Mouse (Mus musculus) kidney, postnatal 14 days (tissue): ENCODE measurements around the gene Tldc1.

ENCODE experiments used
- DNase-seq: peaks from one replicate; pipeline ENCODE4 v3.0.0; 2022; ENCODE audit warnings: mixed read lengths

The Tldc1 gene

DNA sequence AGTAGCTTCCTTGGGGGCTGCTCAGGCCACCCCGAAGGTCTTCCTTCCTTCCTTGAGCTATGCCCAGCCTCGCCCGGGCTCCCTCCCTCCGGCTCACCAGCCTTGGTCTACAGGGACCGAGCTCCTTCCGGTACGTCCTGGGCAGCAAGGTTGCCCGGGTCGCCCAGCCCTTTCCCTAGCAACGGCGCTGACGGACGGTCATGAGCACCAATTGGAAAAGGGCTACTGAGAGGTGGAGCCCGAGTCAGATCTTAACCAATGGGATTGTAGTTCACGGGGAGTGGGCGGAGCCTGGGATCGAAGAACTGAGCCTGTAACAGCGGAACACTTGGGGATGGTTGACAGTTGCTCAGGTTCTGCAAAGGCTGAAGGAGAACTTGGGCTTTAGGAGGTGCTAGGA, at the start of gene Tldc1:
Tldc1 (minus strand) TSS at position 154 of the 400 bp plus-strand sequence.
- peak; percentile 99 for DNase-seq

DNA sequence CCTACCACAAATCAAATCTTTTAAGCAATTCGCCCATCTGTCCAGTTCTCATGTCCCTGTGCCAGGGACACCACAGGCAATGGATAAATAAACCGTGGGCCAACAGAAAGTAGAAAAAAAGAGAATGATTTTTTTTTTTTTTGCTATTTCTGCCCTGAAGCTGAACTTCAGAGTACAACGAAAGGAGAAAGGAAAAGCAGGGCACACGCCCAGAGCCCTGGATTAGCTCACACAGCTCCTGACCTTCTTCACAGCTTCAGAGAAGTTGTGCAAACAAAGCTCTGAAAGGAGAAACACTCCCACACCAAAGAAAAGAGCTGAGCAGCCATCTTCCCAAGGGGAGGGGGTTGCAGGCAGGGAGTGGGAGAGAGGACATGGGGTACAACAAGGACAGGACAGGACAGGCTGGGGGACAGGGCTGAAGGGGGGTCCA, 49.5 kb upstream of the Tldc1 start:
- no peak for DNase-seq

DNA sequence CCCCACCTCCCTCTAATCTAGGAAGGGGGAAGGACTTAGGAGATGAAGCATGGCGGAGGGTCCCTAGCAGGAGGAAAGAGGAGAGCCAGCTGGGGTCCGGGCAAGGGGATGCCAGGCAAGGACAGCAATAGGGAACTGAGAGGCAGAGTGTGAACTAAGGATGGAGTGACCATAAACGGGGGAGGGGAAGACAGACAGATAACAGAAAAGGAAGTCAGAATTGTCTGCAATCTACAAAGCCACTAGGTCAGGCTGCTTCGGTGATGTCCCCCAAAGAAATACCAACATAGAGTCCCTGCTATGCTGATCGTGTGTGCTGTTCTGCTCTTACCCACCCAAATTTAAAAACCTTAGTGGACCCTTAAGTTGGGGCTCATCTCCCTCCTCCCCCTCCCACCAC, 48.8 kb upstream of the Tldc1 start:
- DNase-seq: no peak

DNA sequence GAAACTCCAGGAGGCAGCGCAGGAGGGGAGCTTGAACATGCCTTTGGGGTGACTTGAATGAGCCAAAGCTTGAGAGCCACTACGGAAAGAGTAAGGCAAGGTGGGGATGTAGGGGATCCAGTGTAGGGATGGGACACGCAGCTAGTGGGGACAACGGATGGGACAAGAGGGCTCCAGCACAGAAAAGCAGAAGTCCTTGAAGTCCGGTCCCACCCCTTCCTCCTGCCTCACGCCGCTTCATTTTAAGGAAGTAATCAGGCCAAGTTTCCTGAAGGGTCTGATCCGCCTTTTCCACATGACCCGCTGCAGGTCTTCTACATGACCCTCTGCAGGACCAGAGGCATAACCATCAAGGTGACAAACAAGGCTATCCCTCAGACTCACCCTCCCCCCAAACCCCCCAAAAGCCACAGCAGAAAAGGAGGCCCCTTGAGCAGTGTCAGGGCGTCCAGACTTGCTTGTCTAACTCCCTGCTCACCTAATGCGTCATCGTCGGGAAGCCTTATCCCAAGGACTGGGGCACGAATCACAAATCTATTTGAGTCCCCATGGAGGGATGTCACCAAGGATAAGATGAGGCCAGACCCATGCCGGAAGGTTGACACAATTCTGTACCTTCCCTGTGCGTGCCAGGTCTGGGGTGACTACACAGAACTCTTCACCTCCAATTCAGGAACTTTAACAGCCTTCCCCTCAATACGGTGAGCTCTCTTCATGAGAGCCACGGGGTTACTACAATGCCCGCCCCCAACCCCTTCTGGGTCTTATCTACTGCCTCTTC, 47.9 kb upstream of the Tldc1 start:
- DNase-seq: no peak

DNA sequence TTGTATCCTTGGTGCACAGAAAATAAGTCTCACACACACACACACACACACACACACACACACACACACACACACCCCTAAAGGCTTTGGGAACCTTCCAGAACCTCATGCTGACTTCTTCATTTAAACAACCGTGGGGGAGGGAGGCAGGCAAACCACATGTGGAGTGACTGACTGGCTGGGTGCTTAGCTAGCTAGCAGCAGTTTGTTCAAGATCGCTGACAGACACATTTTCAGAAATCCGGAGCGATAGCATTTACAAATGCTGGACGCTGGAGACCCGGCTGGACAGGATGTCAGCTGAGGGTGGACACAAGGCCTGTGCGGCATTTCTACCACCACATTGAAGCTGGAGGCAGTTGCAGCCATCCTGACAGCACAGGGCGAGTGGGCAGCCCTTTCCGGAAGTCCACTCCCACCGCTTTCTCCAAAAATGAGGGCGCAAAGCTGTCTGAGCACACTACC, 46.6 kb upstream of the Tldc1 start:
- DNase-seq: peak; percentile 74

DNA sequence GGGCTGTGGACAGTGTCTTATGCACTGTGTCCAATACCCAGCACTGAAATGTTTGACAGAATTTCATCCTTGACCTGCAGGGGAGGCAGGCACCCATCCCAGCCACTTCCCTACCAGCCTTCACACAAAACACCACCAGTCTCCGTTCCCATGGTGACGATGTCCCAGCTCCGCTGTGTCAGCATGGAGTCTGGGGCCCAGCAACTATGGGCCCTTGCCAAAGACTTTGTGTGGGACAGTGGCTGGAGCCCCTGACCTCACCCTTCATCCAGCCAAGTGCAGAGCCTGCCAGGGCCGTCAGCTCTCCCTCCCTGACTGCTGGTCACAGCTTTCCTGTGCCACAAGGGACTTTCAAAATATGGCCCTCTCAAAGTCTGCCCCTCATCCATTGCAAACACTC, 45.9 kb upstream of the Tldc1 start:
- peak; percentile 64 for DNase-seq

DNA sequence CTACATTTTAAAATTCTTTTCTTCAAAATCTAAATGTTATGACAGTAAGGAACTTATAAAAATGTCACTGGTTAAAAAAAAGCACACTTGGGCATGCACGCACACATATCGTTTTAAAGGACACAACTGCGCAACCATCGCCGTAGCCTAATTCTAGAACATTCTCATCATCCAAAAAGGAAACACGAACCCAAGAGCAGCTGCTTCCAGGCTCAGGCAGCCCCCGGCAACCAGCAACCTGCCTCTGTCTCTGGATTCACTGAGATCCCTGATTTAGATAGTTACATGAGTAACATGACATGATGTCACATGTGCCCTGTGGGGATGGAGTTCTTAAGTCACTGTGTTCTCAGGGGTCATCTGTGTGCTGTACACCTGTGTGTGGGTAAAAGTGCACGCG, 45.1 kb upstream of the Tldc1 start:
- no peak for DNase-seq

DNA sequence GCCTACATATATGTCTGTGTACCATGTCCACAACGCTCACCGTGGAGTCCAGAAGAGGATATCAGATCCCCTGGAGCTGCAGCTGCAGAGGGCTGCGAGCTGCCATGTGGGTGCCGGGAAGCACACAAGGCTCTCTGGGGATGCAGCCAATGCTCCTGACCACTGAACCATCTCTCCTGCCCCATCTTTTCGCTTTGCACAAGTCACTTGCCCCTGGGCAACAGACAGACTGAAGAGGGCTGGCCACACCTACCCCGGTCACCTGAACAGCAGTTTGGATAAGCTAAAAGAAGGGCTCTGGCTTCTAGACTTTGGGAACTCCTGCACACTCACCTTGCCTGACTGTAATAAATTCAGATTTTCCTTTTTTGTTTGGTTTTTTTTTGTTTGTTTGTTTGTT, 43.5 kb upstream of the Tldc1 start:
- DNase-seq: no peak

DNA sequence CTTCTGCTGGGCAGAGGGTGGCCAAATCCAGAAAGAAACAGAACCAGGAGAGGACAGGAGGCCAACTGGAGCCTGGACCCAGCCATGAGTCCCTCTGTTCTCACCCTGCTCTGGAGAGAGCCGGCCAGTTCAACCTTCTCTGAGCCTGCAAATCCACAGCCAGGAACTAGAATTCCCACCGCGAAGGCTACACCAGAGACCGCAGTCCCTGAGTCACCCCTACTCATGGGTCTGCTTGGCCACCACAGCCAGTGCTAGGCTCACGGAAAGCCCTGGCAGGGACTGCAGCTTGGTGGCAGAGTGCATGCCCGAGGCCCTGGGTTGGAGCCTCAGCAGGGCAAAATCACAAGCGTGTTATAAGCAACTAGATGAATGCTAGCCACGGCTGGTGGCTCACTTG, 41.8 kb upstream of the Tldc1 start:
- no peak for DNase-seq

DNA sequence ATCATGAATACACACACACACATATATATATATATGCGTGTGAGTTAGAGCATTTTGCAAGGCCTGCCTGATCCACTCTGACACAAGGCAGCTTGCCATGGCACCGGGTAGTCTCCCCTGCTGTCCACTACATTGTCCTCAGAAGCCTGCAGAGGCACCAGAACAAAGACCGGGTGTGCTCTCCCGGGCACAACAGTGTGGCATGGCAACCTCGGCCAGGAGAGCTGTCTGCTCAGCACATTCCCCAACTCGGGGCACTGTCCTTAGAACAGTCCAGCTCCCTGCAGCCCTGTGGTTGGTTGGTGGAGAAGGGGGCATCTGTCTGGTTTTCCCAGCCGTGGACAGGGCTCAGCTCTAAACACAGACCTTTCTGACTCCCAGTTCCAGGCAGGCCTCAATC, 41.1 kb upstream of the Tldc1 start:
- peak; percentile 76 for DNase-seq

DNA sequence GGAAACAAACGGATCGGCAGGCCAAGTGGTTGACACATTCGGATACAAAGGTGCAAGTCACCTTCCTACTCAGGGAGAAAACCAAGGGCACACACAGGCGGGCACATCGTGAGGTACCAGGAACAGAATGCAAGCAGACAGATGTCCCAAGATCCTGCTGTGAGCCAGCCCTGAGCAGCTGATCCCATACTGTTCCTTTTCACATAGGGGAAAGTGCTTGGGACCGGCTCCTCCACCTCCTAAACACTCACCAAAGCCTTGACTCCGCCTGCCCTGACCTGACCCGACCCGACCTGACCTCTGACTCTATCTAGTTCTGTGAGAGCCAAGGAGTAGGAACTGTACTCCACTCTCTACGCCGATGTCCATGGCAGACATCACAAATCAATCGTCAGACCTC, 39.2 kb upstream of the Tldc1 start:
- DNase-seq: no peak

DNA sequence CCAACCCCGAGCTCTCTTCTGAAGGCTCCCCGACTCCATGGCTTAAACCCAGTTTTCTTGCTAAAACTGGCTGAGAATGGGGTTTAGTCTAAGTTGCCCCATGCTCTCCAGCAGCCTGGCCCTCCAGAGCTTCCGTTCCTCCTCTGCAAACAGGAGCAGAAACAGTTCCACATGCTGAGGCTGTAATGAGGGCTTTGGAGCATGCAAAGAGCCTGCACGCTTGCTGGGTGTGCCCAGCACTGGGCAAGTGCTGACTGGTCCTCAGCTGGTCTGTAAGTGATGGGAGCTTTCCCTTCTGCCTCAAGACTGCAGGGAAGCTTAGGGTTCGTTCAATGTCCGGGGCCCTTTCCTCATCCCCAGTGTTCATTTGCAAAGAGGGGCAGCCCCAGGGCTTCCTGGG, 38.0 kb upstream of the Tldc1 start:
- DNase-seq: no peak

DNA sequence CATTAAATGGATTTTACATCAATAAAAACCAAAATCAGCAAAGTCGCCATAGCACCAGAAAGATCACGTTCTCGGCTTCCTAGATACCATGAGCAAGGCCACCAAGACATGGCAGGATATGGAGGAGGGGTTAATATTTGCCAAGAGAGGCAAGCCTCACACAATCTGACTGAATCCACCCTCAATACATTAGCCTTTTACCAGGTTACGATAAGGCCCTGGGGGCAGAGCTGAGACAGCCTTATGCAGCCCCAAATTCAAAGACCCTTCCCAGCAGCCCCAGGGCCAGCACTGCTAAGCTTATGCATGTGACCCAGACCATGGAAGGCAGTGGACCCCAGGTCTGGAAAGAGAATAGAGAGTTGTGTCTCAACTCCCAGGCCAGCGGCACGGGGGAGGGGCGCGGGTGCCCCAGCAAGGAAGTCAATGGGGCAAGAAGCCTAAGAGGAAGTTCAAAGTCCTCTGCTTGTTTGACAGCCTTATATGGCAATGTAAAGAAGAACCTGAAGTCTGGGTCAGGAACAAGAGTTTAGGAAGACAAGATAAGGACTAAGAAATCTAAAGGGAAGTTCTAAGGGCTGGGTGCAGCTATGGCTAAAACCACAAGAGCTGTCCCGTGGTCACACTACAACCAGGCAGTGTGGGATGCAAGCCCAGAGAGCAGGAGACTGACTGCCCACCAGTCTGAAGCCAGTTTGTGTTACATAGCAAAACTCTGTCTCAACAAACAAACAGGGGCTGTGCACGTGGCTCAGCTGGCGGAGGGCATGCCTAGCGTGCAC, 34.6 kb upstream of the Tldc1 start:
- DNase-seq: peak; percentile 67

DNA sequence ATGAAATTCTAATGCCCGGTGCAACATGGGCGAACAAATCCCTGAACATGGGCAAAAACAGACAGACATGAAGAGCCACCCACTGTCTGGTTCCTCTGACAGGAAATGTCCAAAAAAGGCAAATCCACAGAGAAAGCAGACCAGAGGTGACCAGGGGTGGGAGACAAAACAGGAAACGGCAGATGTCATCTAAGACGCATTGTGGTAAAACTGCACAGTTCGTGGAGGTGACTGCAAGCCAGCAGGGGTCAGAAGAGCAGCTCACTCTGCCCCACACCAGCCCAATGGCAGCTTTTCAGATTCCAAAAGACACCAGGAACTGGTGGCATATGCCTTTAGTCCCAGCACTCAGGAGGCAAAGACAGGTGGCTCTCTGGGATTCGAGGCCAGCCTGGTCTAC, 33.7 kb upstream of the Tldc1 start:
- no peak for DNase-seq

DNA sequence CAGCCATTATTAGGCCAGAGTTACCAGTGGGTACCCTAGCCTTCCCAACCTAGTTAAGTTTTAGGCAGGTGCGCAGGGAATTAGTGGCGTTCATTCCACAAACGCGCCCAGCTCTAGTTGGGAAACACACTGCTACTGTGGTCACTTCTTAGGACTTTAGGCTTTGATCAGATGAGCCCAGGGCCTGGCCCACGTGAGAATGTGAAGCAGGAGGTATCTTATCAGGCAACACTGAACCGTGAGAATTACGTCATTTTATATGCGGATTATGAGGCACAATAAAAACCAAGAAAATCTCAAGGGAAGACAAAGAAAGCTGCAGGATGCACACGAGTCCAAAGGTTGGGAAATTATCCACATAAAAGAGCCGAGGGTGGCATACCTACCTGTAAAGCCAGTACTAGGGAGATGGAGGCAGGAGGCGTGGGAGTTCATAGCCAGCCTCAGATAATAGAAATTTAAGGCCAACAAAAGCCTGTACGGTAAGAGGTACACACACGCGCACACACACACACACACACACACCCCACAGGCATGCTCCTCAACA, 32.8 kb upstream of the Tldc1 start:
- no peak for DNase-seq

DNA sequence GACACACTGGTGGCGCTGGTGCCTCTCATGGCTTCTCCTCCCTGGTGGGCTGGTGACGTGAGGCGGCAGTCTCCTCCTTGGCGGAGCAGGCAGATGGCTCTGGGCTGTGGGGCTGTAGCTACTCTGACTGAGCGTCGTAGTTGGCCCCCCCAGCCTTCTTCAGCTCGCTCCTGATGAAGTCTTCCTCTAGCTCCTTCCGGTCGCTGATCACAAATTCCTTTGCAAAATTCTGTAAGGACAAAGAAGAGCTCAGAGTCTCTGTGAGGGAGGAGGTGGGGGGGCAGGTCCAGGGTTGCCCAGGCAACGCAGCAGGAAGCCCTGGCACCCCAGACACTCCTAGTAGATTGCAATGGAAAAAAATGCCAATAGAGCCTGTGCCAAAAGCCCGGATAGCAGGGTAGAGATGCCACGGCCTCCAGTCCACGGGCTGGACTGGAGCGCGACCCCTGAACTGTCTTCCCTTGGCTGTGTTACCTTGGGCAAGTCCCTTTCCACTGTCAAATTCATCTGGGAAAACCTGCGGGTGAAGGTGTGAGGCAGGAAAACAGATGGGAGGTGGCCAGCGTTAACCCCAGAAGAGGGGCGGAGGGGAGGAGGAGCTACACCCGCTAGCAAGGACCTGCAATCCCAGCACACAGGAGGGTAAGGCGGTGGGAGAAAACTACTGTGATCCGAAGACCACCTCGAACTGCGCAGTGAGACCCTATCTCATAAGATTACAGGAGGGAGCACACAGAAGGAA, 32.1 kb upstream of the Tldc1 start:
- no peak for DNase-seq

DNA sequence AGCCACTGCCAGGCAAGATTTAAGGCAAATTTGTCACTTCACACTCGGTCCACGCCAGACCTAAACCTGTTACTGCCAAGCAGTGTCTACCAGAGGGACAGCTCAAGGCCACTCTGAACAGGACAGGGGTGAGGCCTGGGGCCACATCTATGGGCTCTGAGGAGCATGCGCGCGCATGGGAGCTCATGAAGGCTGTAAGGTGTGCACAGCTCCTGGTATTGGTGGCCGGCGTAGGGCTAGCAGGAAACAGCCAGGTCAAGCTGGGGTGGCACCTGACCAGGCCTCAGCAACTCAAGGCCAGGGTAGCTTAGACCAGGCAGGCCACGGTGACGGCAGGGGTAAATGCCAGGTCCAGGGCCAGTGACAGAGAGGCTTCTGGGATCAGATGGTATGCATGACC, 31.4 kb upstream of the Tldc1 start:
- no peak for DNase-seq

DNA sequence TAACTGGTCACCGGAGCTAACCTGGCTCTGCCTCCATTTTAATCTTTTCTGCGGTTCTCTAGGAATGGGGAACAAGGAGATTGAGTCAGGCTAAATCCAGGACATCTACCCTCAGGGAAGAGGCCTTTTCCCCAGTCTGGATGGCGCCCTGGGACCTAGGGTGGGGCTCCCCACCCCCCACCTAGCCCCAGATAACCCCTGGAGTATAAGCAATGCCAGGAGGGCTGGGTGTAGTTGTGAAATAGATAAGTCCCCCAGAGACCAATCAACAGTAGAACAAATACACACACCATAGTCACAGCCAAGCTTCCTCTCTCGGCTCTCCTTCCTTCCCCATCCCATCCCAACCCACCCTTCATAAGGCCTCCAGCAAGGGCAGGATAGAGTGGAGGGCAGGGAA, 29.5 kb upstream of the Tldc1 start:
- DNase-seq: no peak

DNA sequence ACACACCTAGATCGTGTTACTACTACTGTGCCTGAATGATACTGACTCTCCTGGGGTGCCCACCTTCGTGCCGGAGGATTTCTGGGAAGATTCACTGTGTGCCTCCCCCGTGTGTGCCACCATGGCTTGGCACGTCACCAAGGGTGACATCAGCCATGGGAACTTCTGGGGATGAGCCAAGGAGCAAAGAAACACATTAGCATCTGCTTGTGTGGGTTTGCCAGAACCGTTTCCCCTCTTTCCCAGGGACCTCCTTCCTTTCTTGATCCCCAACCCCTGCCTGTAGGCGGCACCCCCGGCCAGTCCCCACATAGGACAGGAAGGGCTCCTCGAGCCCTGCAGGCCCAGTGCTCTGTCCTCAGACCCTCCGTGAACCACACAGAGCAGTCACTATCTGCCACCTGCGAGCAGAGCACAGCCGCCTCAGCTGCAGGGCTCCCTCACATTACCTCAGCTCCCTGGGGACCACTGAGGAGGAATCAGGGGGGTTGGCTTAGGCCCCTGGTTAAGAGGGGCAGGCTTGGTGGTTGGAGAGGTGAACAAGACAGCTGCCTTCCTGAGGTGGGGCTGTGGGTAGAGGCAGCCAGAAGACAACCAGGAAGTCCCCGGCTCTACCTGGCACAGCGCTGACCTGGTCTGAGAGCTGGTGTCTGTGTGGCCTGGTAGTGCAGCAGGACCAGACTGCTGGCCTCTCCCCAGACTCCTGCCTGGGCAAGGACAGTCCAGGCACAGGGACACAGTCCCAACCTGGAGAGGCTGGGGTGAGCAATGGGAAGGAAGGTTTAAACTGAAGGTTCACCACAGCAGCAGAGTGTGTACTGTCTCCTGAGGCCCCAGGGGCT, 28.4 kb upstream of the Tldc1 start:
- no peak for DNase-seq

DNA sequence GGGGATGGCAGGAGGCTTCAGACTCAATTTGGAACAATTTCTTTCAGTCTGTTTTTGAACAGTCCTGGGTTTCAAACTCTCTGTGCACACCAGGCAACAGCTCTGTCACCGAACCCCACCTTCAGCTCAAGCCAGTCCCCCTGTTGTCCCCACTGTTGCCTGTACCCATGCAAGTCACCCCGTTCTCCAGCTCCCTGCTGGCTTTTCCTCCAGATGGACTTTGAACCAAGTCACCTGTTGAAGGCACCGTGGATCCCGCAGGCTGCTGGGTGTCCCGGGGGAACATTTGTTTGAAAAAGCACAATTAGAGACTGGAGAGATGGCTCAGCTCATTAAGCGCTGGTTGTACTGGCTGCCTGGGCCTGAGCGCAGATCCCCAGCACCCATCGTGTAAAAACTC, 27.1 kb upstream of the Tldc1 start:
- DNase-seq: no peak

DNA sequence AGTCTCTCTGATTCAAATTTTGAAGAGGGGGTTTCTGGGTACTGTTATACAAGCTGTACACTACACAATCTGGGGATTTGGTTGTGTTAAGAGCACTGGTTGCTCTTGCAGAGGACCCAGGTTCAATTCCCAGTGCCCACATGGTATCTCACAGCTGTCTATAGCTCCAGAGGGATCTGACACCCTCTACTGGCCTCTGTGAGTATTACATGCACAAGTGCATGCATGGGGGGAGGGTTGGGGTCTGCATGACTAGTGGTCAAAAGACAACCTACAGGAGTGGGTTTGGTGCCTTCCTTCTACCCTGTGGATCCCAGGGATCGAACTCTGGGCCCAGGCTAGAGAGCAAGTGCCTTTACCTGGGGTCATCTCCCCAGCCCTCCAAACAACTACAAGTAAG, 24.4 kb upstream of the Tldc1 start:
- no peak for DNase-seq

DNA sequence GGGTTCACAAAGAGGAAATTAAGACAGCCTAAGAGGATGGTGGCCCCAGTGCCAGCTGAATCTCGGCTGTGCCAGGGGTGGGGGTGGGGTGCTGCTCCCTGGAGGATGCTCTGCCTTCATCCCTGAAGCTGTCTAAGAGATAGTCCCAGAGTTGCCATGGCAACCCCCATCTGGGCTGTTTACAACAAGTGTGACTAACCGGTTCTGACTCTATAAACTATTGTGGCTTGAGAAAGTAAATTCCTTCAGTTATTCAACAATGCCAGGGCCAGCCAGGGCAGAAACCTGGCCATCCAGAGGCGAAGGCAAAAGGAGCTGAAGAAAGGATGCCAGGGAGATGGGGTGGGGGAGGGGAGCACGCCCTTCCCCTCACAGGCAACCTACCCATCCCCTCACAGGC, 23.0 kb upstream of the Tldc1 start:
- no peak for DNase-seq

DNA sequence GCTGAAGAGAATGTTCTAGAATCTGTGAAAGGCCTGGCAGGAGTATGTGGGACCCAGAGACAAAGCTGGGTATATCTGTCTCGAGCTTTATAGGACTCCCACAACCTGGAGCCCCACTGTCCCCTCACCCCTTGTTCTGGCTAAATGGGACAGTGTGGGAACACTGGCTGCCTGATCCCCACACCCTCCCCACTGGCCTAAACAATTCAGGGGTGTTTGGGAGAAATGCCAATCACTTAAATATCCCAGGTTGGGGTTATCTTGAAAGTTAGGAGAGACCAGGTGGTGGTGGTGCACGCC, 20.7 kb upstream of the Tldc1 start:
- no peak for DNase-seq
